Mouse (Mus musculus) retina, postnatal 7 days (tissue): Measurements from ENCODE around the gene Zfp36l2.
"Not testable (repeated sequence)": the region's sequence is repeated elsewhere in the genome, so short reads cannot be mapped to it uniquely, and the experiment has no call there.

Experiments used
- DNase-seq: peaks from one replicate; pipeline ENCODE4 v3.0.0-alpha.2; 2012; ENCODE audit warnings: low read depth, low spot score

Gene Zfp36l2

DNA sequence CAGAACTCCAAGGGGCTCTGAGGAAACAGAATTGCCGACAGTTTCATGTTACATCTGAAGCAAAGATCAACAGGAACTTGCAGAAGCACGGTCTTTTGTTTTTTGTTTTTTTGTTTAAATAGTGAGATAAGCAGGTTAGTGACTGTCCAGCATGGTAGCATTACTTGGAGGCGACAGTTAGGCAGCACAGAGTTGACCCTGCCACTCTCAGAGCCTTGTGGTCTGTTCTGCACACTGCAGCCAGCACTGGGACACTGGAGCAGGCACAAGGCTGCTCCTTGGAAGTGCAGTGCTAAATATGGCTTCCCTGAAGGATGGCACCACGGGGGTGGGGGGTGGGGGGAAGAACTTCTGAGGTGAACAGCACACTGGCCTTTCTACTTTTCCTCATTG is 7.3 kb upstream of the Zfp36l2 start:
- no peak for DNase-seq

DNA sequence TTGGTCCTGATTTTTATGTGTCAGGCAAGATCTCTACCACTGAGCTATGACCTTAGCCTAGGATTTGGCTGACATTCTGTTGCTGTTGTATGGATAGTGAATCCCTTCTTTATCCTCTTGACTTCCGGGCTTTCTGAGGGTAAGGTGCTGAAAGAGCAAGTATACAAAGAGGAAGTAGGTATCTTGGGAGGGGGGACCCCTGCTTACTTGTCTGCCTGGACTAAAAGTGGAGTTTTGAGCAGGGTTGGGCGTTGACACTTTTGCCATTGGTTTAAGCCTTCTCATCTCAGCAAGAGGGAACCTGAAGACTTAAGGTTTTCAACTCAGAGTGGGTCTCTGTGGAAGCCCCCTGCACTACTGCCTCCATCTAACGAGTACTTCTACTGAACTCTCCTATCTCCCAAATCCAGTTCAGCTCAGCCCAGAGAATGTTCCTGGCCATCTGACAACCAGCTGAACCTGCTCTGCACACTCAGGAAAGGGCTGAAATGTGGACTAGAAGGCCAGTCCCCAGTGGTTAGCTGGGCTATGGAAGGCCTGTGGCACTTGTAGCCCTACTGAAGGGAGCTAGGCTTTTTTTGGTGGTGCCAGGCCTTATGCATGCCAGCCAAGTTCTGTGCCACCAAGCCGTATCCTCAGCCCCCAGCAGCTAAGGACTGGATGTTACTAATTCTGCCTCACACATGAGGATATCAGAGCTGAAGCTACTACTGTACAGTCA is 6.7 kb upstream of the Zfp36l2 start:
- no peak for DNase-seq

DNA sequence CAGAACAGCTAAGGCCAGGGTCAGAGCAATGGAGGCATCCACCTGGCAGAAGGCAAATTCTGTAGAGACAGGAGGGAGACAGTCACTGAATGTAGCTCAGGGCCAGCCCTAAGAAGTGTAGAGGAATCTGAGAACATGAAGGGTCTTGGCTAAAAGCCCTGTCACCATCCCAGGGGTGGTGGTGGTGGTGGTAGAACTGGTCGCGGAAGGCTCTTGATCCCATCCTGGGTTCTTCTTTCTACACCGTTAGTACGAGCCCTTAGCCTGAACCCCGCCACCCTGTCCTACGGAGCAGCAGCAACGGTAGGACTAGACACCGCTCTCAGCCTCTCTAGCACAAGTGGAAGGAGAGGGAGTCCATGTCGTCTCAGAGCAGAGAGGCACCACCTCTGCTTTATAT is 5.7 kb upstream of the Zfp36l2 start:
- DNase-seq: no peak

DNA sequence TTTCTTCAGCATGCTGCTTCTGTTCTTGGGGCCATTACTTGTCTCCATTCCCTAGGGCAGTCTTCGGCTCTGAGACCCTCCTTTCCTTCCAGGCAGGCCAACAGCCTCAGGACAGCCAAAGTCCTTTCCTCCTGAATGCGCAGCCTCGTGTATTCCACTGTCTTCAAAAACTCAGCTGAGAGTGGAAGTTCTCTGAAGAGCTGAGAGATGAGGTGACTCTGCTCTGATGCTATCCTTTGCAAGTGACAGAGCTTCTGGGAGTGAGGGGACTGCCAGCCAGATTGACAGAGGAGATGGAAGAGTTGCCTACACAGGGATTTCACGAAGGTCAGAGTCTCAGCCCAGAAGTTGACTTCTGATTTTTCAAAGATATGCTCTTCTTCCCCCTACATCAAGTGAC is 4.2 kb upstream of the Zfp36l2 start:
- DNase-seq: no peak

DNA sequence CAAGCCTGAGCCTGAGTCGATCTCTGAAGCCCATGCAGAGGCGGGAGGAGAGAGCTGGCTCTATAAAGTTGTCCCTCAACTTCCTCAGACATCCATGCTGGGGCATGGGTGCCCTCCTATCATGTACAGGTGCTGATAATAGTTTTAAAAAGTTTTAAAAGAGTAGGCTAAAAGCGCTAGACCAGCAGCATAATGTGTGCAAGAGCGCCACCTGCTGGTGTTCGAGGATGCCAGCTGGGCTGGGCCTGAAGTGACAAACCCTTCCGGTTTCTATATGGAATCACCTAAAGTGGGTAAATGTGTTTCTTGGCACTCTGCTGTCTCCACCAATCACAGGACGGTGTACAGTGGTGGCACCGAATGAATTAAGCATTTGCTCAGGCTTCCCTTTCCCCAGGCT is 3.1 kb upstream of the Zfp36l2 start:
- no peak for DNase-seq

DNA sequence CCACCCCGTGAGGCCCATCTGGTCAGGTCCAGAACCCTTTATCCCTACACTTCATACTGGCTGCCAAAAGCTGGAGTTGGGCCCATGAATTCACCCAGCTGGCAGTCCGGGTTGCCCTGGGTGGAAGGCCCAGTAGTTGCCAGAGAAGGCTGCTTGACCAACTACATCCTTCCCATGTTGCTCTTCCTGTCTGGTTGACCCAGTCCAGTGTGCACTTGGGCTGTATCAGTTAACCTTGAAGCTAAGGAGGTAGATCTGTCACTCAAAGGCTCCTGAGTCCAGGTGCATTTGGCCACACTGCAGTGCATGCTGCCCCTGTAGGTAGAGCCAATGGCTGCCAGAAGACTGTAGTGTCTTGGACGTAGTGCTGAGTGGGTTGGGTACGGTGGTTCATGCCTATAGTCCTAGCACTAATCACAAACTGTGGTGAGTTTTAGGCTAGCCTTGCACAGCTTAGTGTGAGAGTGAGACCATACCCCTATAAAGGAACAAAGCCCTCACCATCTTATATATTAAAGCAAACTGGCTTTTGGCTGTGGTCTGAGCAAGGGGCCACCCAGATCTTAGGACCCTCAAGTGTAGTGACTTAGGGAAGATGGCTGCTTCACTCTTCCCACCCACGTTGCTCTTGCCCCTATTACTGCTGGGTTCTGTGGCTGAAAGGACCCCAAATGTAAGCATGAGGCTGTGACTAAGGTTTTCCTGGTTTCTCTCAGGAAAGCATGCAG is 1.5 kb upstream of the Zfp36l2 start:
- no peak for DNase-seq

DNA sequence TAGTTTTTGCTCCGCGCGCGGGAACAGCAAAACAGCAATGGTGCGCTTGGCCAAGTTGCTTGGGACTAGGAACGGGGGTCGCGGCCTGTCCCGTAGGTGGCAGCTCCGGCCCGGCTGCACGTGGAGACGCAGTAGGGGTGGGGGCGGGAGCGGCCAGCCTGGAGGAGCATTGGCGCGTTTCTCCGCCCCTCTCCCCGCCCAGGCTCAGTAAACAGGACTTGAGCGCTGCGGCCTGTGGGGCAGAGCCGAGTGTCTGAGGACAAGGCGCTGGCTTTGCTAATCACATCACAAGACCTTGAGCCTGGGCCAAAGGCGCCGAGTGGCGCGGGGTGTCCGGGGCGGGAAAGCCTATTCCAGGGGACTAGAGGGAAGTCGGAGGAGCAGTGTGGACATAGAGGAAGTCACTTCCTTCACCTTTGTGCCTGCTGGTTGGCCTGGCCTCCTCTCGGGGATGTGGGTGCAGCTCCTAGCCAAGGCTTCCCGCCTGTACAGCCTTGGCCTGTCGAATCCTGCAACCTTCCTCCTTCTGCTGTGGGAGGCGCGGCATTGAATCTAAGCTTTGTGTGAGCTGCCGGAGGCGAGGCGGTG is 721 bp upstream of the Zfp36l2 start:
- peak; percentile 73 for DNase-seq

DNA sequence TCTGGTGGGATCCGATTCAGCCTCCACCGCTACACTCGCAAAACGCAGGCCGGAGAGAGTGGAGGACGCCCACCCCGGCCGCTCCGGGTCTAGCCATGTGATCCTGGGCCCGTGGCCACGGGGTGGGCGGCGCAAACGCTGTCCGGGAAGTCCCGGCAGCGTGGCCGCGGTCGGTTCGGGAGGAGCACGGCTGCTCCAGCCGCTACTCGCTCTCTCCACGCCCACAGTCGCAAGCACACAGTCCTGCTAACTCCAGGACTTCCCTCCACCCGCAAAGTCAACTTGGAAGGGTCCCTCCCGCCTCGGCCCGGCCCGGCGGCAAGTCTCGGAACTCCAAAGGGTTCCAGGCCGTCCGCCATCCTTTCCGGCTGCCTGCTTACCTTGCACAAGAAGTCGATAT is 483 bp downstream of the Zfp36l2 start:
- DNase-seq: not testable (repeated sequence)

DNA sequence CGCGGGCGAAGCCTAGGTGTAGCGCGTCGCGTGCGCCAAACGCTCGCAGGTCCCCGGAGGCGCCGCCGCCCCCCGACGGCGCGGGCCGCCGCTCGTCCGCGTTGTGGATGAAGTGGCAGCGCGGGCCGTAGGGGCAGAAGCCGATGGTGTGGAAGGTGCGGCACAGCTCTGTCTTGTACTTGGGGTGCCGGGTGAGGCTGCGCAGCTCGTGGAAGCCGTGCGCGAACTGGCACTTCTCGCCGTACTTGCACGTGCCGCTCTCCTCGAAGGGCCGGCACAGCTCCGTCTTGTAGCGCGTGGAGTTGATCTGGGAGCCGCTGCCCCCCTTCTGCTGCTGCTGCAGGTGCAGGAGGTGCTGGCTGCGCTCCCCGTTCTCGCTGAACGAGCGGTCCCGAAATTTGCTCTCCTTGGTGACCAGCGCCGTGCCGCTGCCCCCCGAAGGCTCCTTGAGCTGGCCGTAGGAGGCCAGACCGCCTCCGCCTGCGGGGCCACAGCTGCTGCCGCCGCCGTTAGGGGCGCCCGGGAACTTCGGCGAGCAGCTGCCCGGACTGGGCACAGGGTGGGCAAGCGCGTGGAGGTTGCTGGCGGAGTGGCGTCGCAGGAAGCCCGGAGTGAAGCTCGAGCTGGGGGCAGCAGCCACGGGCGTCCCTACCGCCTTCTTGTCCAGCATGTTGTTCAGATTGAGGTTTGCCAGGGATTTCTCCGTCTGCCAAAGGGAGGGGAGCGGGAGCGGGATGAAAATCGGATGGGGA is 1.1 kb downstream of the Zfp36l2 start:
- DNase-seq: no peak

DNA sequence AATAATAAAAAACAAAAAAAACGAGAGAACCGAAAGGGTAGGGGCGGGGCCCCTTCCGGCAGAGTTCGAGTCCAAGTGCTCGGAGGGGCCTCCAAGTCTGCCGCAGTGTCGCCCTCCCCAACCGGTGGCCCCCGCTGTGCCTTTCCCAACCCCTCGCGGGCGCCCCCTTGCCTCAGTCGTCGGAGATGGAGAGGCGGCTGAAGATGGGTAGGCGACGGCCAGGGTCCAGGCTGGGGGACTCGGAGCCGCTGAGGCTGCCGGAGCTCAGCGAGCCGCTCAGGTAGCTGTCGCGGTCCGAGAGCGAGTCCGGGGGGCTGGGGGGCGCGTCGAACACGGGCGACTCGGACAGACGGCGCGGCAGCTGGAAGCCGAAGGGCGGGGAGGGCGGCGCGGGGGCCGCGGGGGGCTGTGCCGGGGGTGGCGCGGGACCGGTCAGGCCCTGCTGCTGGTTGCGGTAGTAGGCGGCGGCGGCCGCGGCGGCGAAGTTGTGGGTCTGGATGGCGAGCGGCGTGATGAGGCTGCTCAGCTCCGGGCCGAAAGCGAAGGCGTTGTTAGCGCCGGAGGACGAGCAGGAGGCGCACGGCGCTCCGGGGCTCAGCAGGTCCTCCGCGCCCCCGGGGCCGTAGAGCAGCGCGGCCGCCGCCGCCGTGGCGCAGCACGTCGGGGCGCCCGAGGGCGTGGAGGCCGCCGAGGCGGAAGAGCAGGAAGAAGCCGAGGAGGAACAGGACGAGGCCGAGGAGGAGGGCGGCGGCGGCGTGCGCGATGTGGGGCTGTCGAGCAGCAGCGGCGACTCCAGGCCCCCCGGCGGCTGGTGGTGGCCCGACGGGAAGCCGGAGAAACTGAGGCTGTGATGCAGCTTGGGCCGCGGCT is 1.9 kb downstream of the Zfp36l2 start:
- no peak for DNase-seq

DNA sequence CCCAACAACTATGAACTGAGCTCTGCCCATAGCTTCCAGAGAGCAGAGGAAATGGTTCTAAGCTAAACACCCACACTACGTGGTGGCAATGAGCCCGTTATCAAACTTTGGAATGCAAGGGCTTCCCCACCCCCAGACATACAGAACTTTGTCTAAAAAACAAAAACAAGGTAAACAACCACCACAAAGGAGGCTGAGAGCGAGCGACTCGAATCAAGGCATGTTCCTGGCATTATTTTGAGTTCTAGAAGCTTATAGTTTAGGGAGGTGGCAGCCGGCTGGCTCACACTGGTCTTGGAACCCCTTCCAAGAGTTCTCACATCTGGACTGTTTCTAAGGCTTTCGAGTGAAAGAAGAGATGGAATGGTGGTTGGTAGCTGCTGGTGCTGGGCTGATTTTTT is 2.7 kb downstream of the Zfp36l2 start:
- no peak for DNase-seq

DNA sequence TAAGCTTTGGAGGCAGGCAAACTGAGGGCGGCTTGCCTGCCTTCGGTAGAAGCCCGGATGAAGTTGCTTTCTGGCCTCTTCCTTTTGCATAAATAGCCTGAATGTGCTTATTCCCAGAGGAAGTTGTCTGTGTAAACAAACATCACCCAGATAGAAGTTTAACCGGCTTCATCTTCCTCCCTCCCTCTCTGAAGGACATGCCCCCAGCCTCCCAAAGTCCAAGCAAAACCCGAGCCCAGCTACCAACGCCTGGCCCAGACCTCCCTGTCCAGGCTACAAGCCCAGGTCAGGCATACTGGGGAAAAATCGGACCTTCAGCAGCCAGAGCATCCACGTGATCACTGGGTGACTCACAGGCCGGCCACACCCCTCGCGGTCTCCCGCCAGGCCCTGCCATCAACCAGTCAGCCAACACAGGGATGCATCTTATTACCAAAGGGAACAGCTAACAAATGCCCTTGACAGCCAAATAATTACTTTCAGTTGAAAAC is 4.4 kb downstream of the Zfp36l2 start:
- DNase-seq: no peak

DNA sequence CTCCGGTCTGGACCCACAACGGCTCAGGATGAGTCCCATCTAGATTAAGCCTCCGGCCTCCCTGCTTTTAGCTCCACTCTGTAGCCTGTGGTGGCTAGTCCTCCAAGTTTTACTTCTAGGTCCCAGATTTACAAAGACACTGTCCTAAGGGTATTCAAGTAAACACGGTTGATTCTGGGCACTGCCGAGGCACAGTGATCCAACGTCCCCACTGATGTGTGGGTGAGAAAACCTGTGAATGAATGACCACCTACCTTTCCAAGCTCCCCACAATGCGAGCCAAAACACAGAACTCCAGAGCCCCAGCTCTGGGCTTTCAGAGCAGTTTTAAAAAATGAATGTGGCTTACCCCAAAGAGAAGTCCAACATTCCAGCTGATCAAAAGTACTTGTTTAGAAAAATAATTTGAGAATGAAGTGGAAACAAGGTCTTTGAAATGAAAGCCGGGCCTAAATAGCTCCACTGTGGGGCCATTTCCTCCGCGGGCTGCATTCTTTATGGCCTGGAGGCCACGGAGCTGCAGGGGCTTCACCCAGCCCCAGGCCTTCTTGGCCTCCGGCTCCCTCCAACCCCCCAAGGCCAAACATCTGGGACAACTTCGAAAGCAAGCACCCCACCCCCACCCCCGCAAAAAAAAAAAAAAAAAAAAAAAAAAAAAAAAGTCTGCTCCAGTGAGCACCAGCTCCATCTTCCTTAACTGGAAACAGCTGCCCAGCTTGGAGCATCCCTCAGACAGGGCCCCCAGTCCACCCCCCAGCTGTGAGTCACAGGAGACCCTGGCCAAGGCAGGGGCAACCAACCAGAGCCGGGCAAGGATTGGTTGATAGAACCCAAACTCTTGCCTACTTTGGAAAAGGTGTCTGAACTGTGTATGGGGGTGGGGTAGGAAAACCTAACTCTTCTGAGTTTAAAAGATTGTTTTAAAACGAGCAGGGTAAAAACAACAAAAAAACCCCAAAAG is 5.2 kb downstream of the Zfp36l2 start:
- DNase-seq: no peak

DNA sequence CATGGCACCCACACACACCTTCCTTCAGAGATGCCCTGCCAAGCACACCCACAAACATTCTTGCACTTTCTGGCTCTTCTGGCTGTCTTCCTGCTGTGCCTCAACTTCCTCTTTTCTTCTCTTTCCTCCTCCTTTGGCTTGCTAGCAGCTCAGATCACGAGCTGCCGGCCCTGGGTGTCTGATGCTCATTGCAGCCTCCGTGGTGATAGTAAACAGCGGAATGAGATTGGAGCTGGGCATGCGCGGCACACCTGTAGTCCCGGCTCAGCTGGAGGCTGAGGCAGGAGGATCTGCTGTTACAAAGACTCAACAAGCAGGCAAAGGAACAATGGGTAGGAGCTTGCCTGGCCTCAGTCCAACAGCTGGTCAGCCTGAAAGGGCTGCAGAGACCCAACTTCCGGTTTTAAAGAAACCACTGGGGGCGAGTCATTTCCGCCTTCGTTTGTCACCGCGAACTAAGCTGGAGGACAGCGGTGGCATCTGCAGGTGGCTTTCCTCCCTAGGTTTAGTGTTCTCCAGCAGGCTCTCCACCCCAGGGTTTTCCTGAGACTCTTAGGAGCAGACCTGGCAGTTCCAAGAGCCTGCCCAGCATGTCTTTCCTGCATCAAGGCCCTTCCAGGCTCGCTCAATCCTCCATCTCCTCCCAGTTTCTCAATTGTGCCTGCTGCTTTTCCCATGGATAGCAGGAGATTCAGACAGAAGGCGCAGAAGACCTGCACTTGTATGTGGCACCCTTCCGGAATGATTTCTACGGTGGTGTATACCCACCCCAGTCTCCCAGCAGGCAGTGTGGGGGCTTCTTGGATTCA is 6.0 kb downstream of the Zfp36l2 start:
- no peak for DNase-seq

DNA sequence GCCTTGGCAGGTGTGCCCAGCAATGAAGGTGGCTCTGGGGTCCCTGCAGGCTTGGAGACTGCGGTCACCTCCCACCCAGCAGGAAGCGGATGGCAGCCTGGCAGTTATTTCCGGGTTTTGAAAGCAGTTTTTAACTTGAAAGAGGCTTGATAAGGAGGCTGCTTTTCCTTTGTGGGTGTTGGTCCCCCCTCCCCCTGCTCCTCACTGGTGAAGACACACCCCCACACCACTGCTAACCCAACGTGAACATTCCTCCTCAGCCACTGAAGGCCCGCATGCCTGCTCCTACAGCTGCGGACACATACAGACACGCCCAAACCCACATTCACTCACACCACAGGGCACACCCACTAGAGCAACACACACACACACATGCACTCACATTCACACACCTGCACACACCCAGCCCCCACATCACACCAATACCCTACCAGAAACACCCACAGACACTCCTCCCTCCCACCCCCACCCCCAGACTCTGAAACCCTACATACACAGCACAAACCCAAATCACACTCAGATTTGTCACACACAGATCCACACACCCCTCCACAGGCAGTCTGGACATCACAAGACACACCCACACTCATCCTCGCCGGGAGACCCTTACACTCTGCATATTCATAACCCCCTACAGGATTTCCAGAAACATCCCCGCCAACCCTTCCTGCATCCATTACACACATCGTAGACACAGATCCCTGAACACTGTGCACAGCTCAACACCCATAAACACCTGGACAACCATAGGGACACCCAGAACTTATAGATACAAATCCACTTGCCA is 6.8 kb downstream of the Zfp36l2 start:
- no peak for DNase-seq

DNA sequence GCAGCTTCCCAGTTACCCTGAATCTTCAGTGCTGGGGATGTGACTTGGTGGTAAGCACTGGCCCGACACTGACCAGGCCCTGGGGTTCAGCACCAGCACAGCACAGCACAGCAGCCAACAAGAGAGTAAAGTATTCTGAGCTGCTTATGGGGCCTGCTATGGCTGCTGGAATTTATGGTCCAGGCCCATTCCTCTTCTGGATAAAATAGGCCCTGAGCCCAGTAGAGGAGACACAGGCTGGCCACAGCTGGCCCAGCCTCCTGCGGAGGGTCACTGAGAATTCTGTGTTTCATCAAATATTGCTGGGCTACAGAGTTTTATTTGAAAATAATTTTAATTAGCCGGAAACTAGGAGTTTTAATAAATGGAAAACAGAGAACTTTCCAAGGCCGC is 7.8 kb downstream of the Zfp36l2 start:
- no peak for DNase-seq

DNA sequence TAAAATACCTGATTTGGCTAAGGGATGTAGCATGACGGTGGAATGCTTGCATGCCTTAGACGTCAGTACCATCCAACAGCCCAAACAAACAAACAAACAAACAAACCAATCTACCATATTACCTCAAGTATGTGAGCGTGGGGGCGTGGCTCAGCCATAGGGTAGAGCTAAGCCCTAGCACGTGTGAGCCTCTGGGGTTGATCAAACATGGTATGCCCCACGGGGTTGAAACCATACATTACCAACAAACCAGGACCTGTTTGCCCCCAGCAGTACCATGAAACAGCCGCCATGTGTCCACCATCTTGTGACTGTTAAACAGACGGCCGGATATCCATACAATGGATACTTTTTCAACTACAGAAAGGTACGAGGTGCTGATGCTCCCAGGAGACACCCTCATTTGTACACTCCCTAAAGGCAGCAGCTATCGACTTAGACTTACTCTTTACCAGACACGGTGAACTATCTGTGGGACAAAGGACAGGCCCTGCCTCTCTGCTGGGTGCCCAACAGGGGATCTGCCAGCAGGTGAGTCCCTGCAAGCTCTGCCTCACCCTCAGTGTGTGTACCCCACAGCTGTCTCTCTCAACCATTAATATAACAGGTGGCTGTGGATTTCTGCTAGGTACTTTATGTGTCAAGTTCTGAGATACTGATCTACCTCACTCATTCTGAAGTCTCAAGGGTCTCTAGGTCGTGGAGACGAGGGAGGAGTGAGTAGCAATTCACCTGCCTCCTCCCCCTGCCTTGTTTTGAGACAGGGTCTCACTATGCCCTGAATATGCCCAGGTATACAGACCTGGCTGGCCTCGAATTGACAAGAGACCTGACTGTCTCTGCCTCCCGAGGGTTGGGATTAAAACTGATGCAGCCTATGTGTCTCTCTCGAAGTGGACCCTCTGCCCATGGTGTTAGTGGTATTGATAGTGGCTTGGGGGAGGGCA is 8.4 kb downstream of the Zfp36l2 start:
- DNase-seq: no peak
